Mouse (Mus musculus) kidney, adult 2 months (tissue): Measurements from ENCODE around the gene Them4. TPM values are rescaled to one million over a fixed set of nuclear protein-coding genes. Genes with fewer than 3 reads are reported as not detected.

ENCODE experiments used
- DNase-seq: peaks from one replicate; pipeline ENCODE4 v3.0.0; 2021
- H3K27ac ChIP-seq: fragments of 200-500 bp; 2 replicates; pipeline ENCODE4 v1.5.1; 2012; ENCODE audit warnings: low read depth, low read length, control low read depth, inconsistent platforms; ENCODE audit not compliant: insufficient read depth
- H3K27me3 ChIP-seq: fragments of 200-500 bp; replicated peaks from 2 replicates; pipeline ENCODE4 v1.6.1; 2012; ENCODE audit warnings: mild to moderate bottlenecking, moderate library complexity, low read length, inconsistent platforms; ENCODE audit not compliant: control insufficient read depth, insufficient read depth
- H3K36me3 ChIP-seq: fragments of 200-500 bp; 2 replicates; pipeline ENCODE4 v1.6.1; 2012; ENCODE audit warnings: mild to moderate bottlenecking, moderate library complexity, low read length, inconsistent platforms; ENCODE audit not compliant: control insufficient read depth, insufficient read depth
- H3K4me1 ChIP-seq: fragments of 200-500 bp; 2 replicates; pipeline ENCODE4 v1.6.1; 2011; ENCODE audit warnings: low read length; ENCODE audit not compliant: control insufficient read depth, insufficient read depth
- H3K4me3 ChIP-seq: fragments of 200-500 bp; 2 replicates; pipeline ENCODE4 v1.5.1; 2011; ENCODE audit warnings: mild to moderate bottlenecking, low read depth, low read length, control low read depth; ENCODE audit not compliant: insufficient read depth
- CTCF ChIP-seq: fragments of 200-500 bp; conservative IDR thresholded peaks from 2 replicates; pipeline ENCODE4 v1.5.1; 2011; ENCODE audit warnings: low read depth, mild to moderate bottlenecking, control low read depth, low read length, moderate library complexity, mixed read lengths; ENCODE audit not compliant: insufficient read depth, insufficient read length
- POLR2A ChIP-seq: fragments of 200-500 bp; IDR thresholded peaks from one replicate; pipeline ENCODE4 v1.6.1; 2011; ENCODE audit warnings: low read depth, low read length, control low read depth
- WGBS: fragments of 180-500 bp; shearing (Covaris S2); methylation state at CpG from one replicate; pipeline ENCODE4 v1.1.7; 2018; 5-methylcytosine and 5-hydroxymethylcytosine counted together
- polyA plus RNA-seq: library from polyadenylated mRNA; depleted of rRNA; stranded (reverse); fragments of >200 nt; gene quantifications from 2 replicates; pipeline ENCODE4 v1.2.3, GENCODE M21; 2012; rRNA removed

Them4 gene
- polyA plus RNA-seq, 1 experiment: 7.6 TPM

- H3K4me3 ChIP-seq: peak overlapping the region; percentile 65
- H3K4me1 ChIP-seq: peaks cover 13% of the 10 kb centered on the region
- no peaks in the 10 kb centered on the region for H3K36me3 ChIP-seq
- peak overlapping the region; percentile 89 for H3K27ac ChIP-seq
- TF ChIP-seq POLR2A: no peak
- no peak for TF ChIP-seq CTCF
- no peaks in the 10 kb centered on the region for H3K27me3 ChIP-seq
- peak; percentile 57 for DNase-seq
- WGBS: 3% methylated on average over 10 of the region's 10 CpGs
These were observed 63.2 kb downstream of the Them4 start for GRCm38 (mm10) chr3:94373090-94373489.

GRCm38 (mm10) chr3:94373597-94374011 lies 63.7 kb downstream of the Them4 start:
- H3K27me3 ChIP-seq: no peaks in the 10 kb centered on the region
- H3K4me1 ChIP-seq: peaks cover 13% of the 10 kb centered on the region
- DNase-seq: peak; percentile 82
- peak overlapping the region; percentile 65 for H3K4me3 ChIP-seq
- no peaks in the 10 kb centered on the region for H3K36me3 ChIP-seq
- TF ChIP-seq CTCF (no peak), POLR2A (no peak)
- 1% methylated on average over 5 of the region's 5 CpGs for WGBS
- H3K27ac ChIP-seq: no peak overlapping the region

DNA sequence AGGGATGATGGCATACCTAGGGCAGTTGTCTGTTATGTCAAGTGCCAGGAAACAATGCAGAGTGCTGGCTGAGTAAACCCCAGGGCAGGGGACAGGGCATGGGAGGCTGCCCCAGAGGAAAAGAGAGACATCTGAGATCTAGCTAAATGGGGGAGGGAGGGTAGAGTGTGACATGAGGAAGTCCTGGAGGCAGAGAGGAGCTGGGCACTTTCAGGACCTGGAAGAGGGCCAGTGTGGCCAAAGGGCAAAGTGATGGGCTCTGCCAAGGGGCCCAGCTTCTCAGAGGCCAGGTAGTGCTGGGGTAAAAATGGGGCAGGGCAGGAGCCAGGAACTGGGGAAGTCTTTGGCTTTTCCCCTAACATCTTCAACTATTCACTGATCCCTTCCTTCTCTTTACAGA lies 64.7 kb downstream of the Them4 start:
- Histone ChIP-seq H3K4me1 (peaks cover 13% of the 10 kb centered on the region), H3K27me3 (no peaks in the 10 kb centered on the region), H3K36me3 (no peaks in the 10 kb centered on the region), H3K27ac (no peak overlapping the region), H3K4me3 (no peak overlapping the region)
- TF ChIP-seq CTCF (no peak), POLR2A (no peak)
- peak; percentile 90 for DNase-seq

DNA sequence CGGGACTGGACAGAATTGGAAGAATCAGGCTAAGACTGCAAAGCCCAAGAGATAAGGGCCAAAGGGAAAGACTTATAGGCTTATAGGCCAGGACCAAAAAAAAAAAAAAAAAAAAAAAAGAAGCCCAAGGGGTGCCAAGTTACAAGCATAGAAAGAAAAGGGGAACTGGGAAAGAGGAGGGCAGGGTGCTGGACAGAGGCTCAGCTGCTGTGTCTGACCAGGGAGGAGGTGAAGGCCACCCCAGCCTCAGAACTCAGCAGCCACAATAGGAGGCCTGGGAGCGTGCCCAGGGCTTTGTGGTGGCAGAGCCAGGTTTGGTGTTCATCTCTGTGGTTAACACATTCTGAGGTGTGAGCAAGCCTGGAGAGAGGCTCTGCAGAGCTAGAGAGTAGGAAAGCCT lies 65.3 kb downstream of the Them4 start:
- no peak for DNase-seq
- Histone ChIP-seq H3K27me3 (no peaks in the 10 kb centered on the region), H3K36me3 (no peaks in the 10 kb centered on the region), H3K4me1 (peaks cover 13% of the 10 kb centered on the region), H3K4me3 (no peak overlapping the region), H3K27ac (no peak overlapping the region)
- no peak for TF ChIP-seq CTCF
- no peak for TF ChIP-seq POLR2A
- 49% methylated on average over 2 of the region's 2 CpGs for WGBS

DNA sequence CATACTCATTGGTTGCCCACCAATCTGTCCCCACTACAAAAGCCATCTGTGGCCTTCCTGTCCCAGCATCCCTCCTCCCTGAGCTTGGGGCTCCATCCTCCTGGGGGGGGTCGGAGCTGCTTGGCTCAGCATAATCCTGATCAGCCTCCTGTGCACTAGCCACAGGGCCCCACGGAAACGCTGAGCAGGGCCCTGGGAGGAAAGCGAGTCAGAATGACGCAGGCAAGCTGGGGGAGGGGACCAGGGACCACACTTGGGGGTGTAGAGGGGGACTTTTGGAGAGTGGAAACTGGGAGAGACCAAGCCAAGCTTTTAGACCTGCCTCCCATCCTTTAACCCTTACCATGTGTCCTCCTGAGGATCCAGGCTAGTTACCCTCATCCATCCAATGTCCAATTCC lies 66.0 kb downstream of the Them4 start:
- H3K27me3 ChIP-seq: no peaks in the 10 kb centered on the region
- no peak for DNase-seq
- TF ChIP-seq POLR2A (no peak), CTCF (no peak)
- no peak overlapping the region for H3K27ac ChIP-seq
- WGBS: 49% methylated on average over 5 of the region's 5 CpGs
- peaks cover 13% of the 10 kb centered on the region for H3K4me1 ChIP-seq
- H3K4me3 ChIP-seq: no peak overlapping the region
- no peaks in the 10 kb centered on the region for H3K36me3 ChIP-seq

GRCm38 (mm10) chr3:94377028-94377923 lies 67.4 kb downstream of the Them4 start:
- peaks cover 9% of the 10 kb centered on the region for H3K4me1 ChIP-seq
- H3K4me3 ChIP-seq: no peak overlapping the region
- no peaks in the 10 kb centered on the region for H3K36me3 ChIP-seq
- H3K27me3 ChIP-seq: no peaks in the 10 kb centered on the region
- TF ChIP-seq CTCF (no peak), POLR2A (no peak)
- WGBS: 46% methylated on average over 13 of the region's 13 CpGs
- no peak for DNase-seq
- H3K27ac ChIP-seq: no peak overlapping the region

DNA sequence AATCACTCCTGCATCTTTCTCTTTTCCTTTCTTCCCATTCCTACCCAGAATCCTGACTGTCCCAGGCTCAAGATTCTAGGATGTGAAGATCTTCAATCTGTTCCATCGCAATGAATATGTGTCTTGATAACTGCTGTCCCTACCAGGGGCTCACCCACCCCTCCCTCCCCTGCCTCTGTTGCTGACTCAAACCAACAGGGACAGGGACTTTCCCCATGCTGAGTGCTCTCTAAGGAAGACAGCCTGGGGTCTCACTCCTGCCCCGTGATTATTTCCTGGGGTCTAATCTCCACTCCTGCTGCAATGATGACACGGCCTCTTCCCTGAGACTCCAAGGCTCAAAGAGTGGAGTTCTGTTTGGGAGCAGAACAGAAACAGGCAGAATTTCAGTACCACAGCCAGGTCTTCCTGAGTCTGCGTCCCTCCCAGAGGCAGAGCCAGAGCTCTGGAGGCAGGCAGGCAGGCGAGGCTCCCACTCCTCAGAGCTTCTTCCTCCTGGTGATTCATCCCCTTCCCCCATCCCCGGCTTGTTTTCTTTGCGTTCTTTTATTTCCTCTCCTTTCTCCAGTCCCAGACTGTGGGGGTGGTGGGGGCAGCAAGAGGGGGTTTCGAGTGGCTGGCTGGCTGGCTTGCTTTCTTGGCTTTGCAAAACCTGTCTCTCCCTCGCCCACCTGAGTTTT lies 70.1 kb downstream of the Them4 start:
- Histone ChIP-seq H3K27ac (no peak overlapping the region), H3K4me3 (no peak overlapping the region), H3K4me1 (peaks cover under 1% of the 10 kb centered on the region; the same call in 1 of the 2 replicates), H3K27me3 (no peaks in the 10 kb centered on the region), H3K36me3 (no peaks in the 10 kb centered on the region)
- TF ChIP-seq CTCF (no peak), POLR2A (no peak)
- WGBS: 50% methylated on average over 9 of the region's 9 CpGs
- no peak for DNase-seq

Other genes with a start within 250 kb of the Them4 start
- gene Gm10697, start 237.4 kb upstream of the Them4 start, polyA plus RNA-seq: not detected in 2 replicates
- not detected in 2 replicates for gene Gm10696, start 131.9 kb upstream of the Them4 start, polyA plus RNA-seq
- not detected in 2 replicates for gene Gm5286, start 113.4 kb upstream of the Them4 start, polyA plus RNA-seq
- gene Gm4778, start 46.1 kb upstream of the Them4 start, polyA plus RNA-seq: not detected in 2 replicates
- gene Them5, start 32.0 kb downstream of the Them4 start, polyA plus RNA-seq: 0.06 and 0.07 TPM in 2 replicates
- gene C2cd4d, start 52.3 kb downstream of the Them4 start, polyA plus RNA-seq: 0.86 and 1.5 TPM in 2 replicates
- gene Rorc, start 62.7 kb downstream of the Them4 start, polyA plus RNA-seq: 21.8 and 24.4 TPM in 2 replicates
- gene Lingo4, start 88.4 kb downstream of the Them4 start, polyA plus RNA-seq: 0.14 and 0.20 TPM in 2 replicates
- gene Tdrkh, start 103.2 kb downstream of the Them4 start, polyA plus RNA-seq: 0.75 and 0.90 TPM in 2 replicates
- 39.2 and 47.8 TPM in 2 replicates for gene Mrpl9, start 133.2 kb downstream of the Them4 start, polyA plus RNA-seq
- gene Oaz3, start 133.8 kb downstream of the Them4 start, polyA plus RNA-seq: 0.25 and 1.0 TPM in 2 replicates
- 1.6 and 2.2 TPM in 2 replicates for gene Celf3, start 168.2 kb downstream of the Them4 start, polyA plus RNA-seq
- 0.39 and 0.47 TPM in 2 replicates for gene Riiad1, start 170.3 kb downstream of the Them4 start, polyA plus RNA-seq